In genomic region chr5:112359520-112359919, GRCm38 (mm10) we compare ENCODE assay signal across 24 mouse cellular contexts. TPM values are rescaled to one million over a fixed set of nuclear protein-coding genes. Genes with fewer than 3 reads are reported as not detected.
DNase-seq lines count a peak whose midpoint lies in the region; ATAC-seq and TF ChIP-seq lines count a peak whose summit lies in the region.
"Had no signal": no experiment of that assay in that cellular context is flagged by ENCODE, and none has a peak within 500 bp of the region (broad histone marks: within the 10 kb centered on the region; RNA-seq: fewer than 3 reads in every experiment).

No protein-coding gene starts in this region.

- peak overlapping the region; percentile 59 for H3K4me2 ChIP-seq in liver, embryonic 14.5 days (ENCODE audit: low read depth)
- no peak overlapping the region for H3K4me2 ChIP-seq in stomach, postnatal 0 days (replicated peaks; ENCODE audit: low read depth)
- no peak overlapping the region for H3K4me2 ChIP-seq in midbrain, embryonic 13.5 days (replicated peaks)
- H3K4me2 ChIP-seq: limb, embryonic 12.5 days; lung, embryonic 15.5 days; neural tube, embryonic 13.5 days had no signal

- no peak overlapping the region for H3K9ac ChIP-seq in MEL (ENCODE audit: control insufficient read depth, low read depth, low read length, poor library complexity, severe bottlenecking)
- peak overlapping the region; percentile 40 for H3K9ac ChIP-seq in liver, embryonic 14.5 days (replicated peaks)
- no peak overlapping the region for H3K9ac ChIP-seq in stomach, postnatal 0 days (ENCODE audit: low read length)
- H3K9ac ChIP-seq in midbrain, embryonic 13.5 days (replicated peaks), result no peak overlapping the region
- H3K9ac ChIP-seq: forebrain, postnatal 0 days; limb, embryonic 12.5 days; lung, embryonic 15.5 days; neural tube, embryonic 13.5 days had no signal

- peaks cover 8% of the 10 kb centered on the region for H3K9me3 ChIP-seq in G1E (replicated peaks)
- H3K9me3 ChIP-seq in MEL (replicated peaks; ENCODE audit: insufficient read depth, low read length), result no peaks in the 10 kb centered on the region
- H3K9me3 ChIP-seq in erythroblast, embryonic 14.5 days (ENCODE audit: control insufficient read depth, low read length), result peaks cover 5% of the 10 kb centered on the region
- no peaks in the 10 kb centered on the region for H3K9me3 ChIP-seq in liver, embryonic 14.5 days (ENCODE audit: control insufficient read depth, low read length)
- no peaks in the 10 kb centered on the region for H3K9me3 ChIP-seq in stomach, postnatal 0 days (ENCODE audit: control insufficient read depth, low read length)
- no peaks in the 10 kb centered on the region for H3K9me3 ChIP-seq in midbrain, embryonic 13.5 days
- H3K9me3 ChIP-seq: limb, embryonic 12.5 days; lung, embryonic 15.5 days; neural tube, embryonic 13.5 days had no signal

- H3K4me1 ChIP-seq in G1E (ENCODE audit: insufficient read depth, low read depth, low read length) (peaks cover 68% of the 10 kb centered on the region), MEL (ENCODE audit: control insufficient read depth in 1 of 2, insufficient read depth in 2 of 2, low read length in 2 of 2) (0 out of 4 replicates have a peak, but pooled peaks cover 0 to 5% of the 10 kb centered on the region in 2 experiments)
- H3K4me1 ChIP-seq in erythroblast, embryonic 14.5 days (ENCODE audit: control insufficient read depth), result peaks cover 58% of the 10 kb centered on the region
- H3K4me1 ChIP-seq in liver, embryonic 14.5 days (replicated peaks; ENCODE audit: control insufficient read depth in 2 of 2, insufficient read depth in 2 of 2, low read length in 1 of 2), result peaks cover 15 to 30% of the 10 kb centered on the region in 2 experiments
- no peaks in the 10 kb centered on the region for H3K4me1 ChIP-seq in stomach, postnatal 0 days (replicated peaks; ENCODE audit: control insufficient read depth, insufficient read depth)
- H3K4me1 ChIP-seq in midbrain, embryonic 13.5 days (replicated peaks), result no peaks in the 10 kb centered on the region
- H3K4me1 ChIP-seq: lung, embryonic 15.5 days; neural tube, embryonic 13.5 days had no signal

- no peaks in the 10 kb centered on the region for H3K27me3 ChIP-seq in G1E (ENCODE audit: insufficient read depth, low read length)
- H3K27me3 ChIP-seq in MEL (ENCODE audit: control insufficient read depth in 1 of 2, insufficient read depth in 2 of 2, low read length in 2 of 2), result no peaks in the 10 kb centered on the region
- H3K27me3 ChIP-seq in erythroblast, embryonic 14.5 days (ENCODE audit: control insufficient read depth), result no peaks in the 10 kb centered on the region
- no peaks in the 10 kb centered on the region for H3K27me3 ChIP-seq in liver, embryonic 14.5 days (ENCODE audit: control insufficient read depth, insufficient read depth, low read length)
- H3K27me3 ChIP-seq in stomach, postnatal 0 days (ENCODE audit: control insufficient read depth, insufficient read depth, low read length), result no peaks in the 10 kb centered on the region
- H3K27me3 ChIP-seq in midbrain, embryonic 13.5 days, result no peaks in the 10 kb centered on the region
- H3K27me3 ChIP-seq: limb, embryonic 12.5 days; lung, embryonic 15.5 days; neural tube, embryonic 13.5 days had no signal

- no peaks in the 10 kb centered on the region for H3K79me2 ChIP-seq in MEL (ENCODE audit: control insufficient read depth, insufficient read depth, low read length, poor library complexity)

- TF ChIP-seq CTCF in G1E (IDR thresholded peaks at IDR 0.05; ENCODE audit: low read depth, low read length) (no peak), MEL (IDR thresholded peaks at IDR 0.05 in 2 of 3, conservative IDR thresholded peaks at IDR 0.05 in 1 of 3; ENCODE audit: control insufficient read depth in 1 of 3, insufficient read depth in 1 of 3, low read depth in 2 of 3, low read length in 3 of 3, poor library complexity in 1 of 3, severe bottlenecking in 1 of 3) (no peak)
- TF ChIP-seq CTCF in liver, embryonic 14.5 days (IDR thresholded peaks at IDR 0.05; ENCODE audit: low read depth), result no peak
- TF ChIP-seq CTCF in stomach, postnatal 0 days (IDR thresholded peaks at IDR 0.05; ENCODE audit: low read depth), result no peak

- DNase-seq in G1E (ENCODE audit: low spot score) (peak; percentile 83), MEL (ENCODE audit: low read depth, low spot score) (peak; percentile 64)
- DNase-seq in liver, embryonic 14.5 days (ENCODE audit: low read depth in 3 of 3, low spot score in 3 of 3), result peak; percentile 53 to 63 (median 57)
- DNase-seq in stomach, postnatal 0 days (ENCODE audit: low spot score), result no peak
- no peak for DNase-seq in frontal cortex, postnatal 36 days (ENCODE audit: low spot score in 2 of 2)
- DNase-seq: adrenal gland, postnatal 25 days; cerebellum, adult 2 months; forebrain, postnatal 0 days; heart, adult 11 months; kidney, adult 8-10 months; kidney, postnatal 14 days; lung, postnatal 4 days; midbrain, embryonic 14.5 days; thymus, adult 18-20 months; thymus, postnatal 4 days had no signal

- TF ChIP-seq EP300 in MEL (IDR thresholded peaks at IDR 0.05; ENCODE audit: low read depth in 1 of 2, low read length in 2 of 2), result peak; percentile 44 to 61
- peak; percentile 85 for TF ChIP-seq EP300 in liver, embryonic 14.5 days (IDR thresholded peaks at IDR 0.05; ENCODE audit: low read depth)
- no peak for TF ChIP-seq EP300 in stomach, postnatal 0 days (optimal IDR thresholded peaks at IDR 0.05)

- TF ChIP-seq RAD21 in MEL (IDR thresholded peaks at IDR 0.05; ENCODE audit: low read depth, low read length), result no peak

- 16% methylated on average over 4 of the region's 4 CpGs for WGBS in liver, embryonic 14.5 days (ENCODE audit: insufficient replicate concordance)
- 85% methylated on average over 4 of the region's 4 CpGs for WGBS in stomach, postnatal 0 days
- 95% methylated on average over 4 of the region's 4 CpGs for WGBS in midbrain, embryonic 13.5 days

- peak; percentile 88 for ATAC-seq in G1E (ENCODE audit: extremely low read depth, insufficient number of reproducible peaks, low FRiP score, poor library complexity, severe bottlenecking)
- peak; percentile 86 for ATAC-seq in liver, embryonic 14.5 days (ENCODE audit: insufficient read depth)
- no peak for ATAC-seq in stomach, postnatal 0 days (ENCODE audit: low FRiP score, low TSS enrichment)
- ATAC-seq in midbrain, embryonic 13.5 days, result no peak
- ATAC-seq: forebrain, postnatal 0 days had no signal

- H3K4me3 ChIP-seq in G1E (ENCODE audit: low read depth, low read length) (peak overlapping the region; percentile 57; the same call in 1 of the 2 replicates), MEL (ENCODE audit: control insufficient read depth in 1 of 2, insufficient read depth in 1 of 2, low read depth in 2 of 2, low read length in 2 of 2) (no peak overlapping the region)
- peak overlapping the region; percentile 31 for H3K4me3 ChIP-seq in erythroblast, embryonic 14.5 days (replicated peaks)
- H3K4me3 ChIP-seq in liver, embryonic 14.5 days (ENCODE audit: insufficient read depth in 1 of 2, low read depth in 2 of 2, low read length in 2 of 2), result peak overlapping the region in 1 of 2 experiments; percentile 20; a peak in 2 of 4 replicates
- no peak overlapping the region for H3K4me3 ChIP-seq in stomach, postnatal 0 days (ENCODE audit: low read depth, low read length)
- H3K4me3 ChIP-seq in midbrain, embryonic 13.5 days (replicated peaks), result no peak overlapping the region
- H3K4me3 ChIP-seq: layer of hippocampus, adult 2 months; limb, embryonic 12.5 days; lung, embryonic 15.5 days; neural tube, embryonic 13.5 days had no signal

- 0 out of 2 replicates have a peak overlapping the region, but pooled peaks have one; percentile 5 for H3K27ac ChIP-seq in MEL (ENCODE audit: control insufficient read depth, low read depth, low read length)
- H3K27ac ChIP-seq in liver, embryonic 14.5 days, result peak overlapping the region; percentile 57
- no peak overlapping the region for H3K27ac ChIP-seq in stomach, postnatal 0 days (replicated peaks)
- no peak overlapping the region for H3K27ac ChIP-seq in midbrain, embryonic 13.5 days
- H3K27ac ChIP-seq: layer of hippocampus, adult 2 months; lung, embryonic 15.5 days; neural tube, embryonic 13.5 days had no signal

- H3K36me3 ChIP-seq in G1E (replicated peaks) (peaks cover 78% of the 10 kb centered on the region), MEL (ENCODE audit: control insufficient read depth in 1 of 2, insufficient read depth in 2 of 2, low read length in 2 of 2) (peaks cover 2 to 3% of the 10 kb centered on the region in 2 experiments; a peak in 3 of 4 replicates)
- H3K36me3 ChIP-seq in erythroblast, embryonic 14.5 days (ENCODE audit: control insufficient read depth), result peaks cover 71% of the 10 kb centered on the region
- H3K36me3 ChIP-seq in liver, embryonic 14.5 days (replicated peaks; ENCODE audit: control insufficient read depth, insufficient read depth, low read depth), result no peaks in the 10 kb centered on the region; the same call in 1 of the 2 replicates
- H3K36me3 ChIP-seq in stomach, postnatal 0 days (ENCODE audit: control insufficient read depth, insufficient read depth, low read length), result 0 out of 2 replicates have a peak, but pooled peaks cover 5% of the 10 kb centered on the region
- peaks cover 72% of the 10 kb centered on the region for H3K36me3 ChIP-seq in midbrain, embryonic 13.5 days

- TF ChIP-seq POLR2A in MEL (IDR thresholded peaks at IDR 0.05; ENCODE audit: control insufficient read depth in 1 of 2, insufficient read depth in 1 of 2, low read depth in 1 of 2, low read length in 2 of 2, poor library complexity in 1 of 2), result no peak

RNA-seq across cellular contexts. Expression of gene Gm6583, which starts 3.7 kb away (rescaled TPM):
- not detected in 2 replicates for total RNA-seq in G1E (2014; fragmentation: Nextera tagmentation)
- not detected in 2 replicates for total RNA-seq in G1E (2017)
- not detected in 2 replicates for polyA plus RNA-seq in G1E (2012)
- 0.04 TPM in 1 of 2 replicates, not detected in the other for total RNA-seq in MEL (2012; rRNA removed)
- polyA plus RNA-seq in MEL (2012; ENCODE audit: insufficient read depth in 1 of 2, insufficient read length in 2 of 2, low read depth in 1 of 2, low replicate concordance in 2 of 2, missing spikeins in 1 of 2), result under 1 TPM in 1 of 2 experiments, not detected in 1; 0.11 TPM
- 0.01 TPM in 1 of 2 replicates, not detected in the other for polyA plus RNA-seq in erythroblast, embryonic 14.5 days (2012)
- 0.03 and 0.09 TPM in 2 replicates for polyA plus RNA-seq in liver, embryonic 14.5 days (2012; rRNA removed)
- polyA plus RNA-seq in liver, embryonic 14.5 days (2014; fragmentation: Nextera tagmentation; extraction: Ambion mirVana), result 0.08 TPM in 1 of 2 replicates, not detected in the other
- 0.08 and 0.13 TPM in 2 replicates for polyA plus RNA-seq in stomach, postnatal 0 days (2015; fragmentation: Nextera tagmentation; extraction: Ambion mirVana)
- polyA plus RNA-seq in midbrain, embryonic 13.5 days (2015; fragmentation: Nextera tagmentation; extraction: Ambion mirVana), result 0.14 and 0.17 TPM in 2 replicates
- total RNA-seq: forebrain, postnatal 0 days; gastrocnemius, adult 8-10 months; layer of hippocampus, adult 2 months had no signal
- polyA plus RNA-seq: cerebellum, adult 2 months; forebrain, postnatal 0 days; heart, postnatal 0 days; small intestine, adult 2 months had no signal

RNA-seq across cellular contexts. Expression of gene Hps4, which starts 16.6 kb away (rescaled TPM):
- 31.7 and 33.8 TPM in 2 replicates for total RNA-seq in G1E (2014; fragmentation: Nextera tagmentation)
- total RNA-seq in G1E (2017), result 16.7 and 21.5 TPM in 2 replicates
- polyA plus RNA-seq in G1E (2012), result 40.7 and 47.7 TPM in 2 replicates
- 28.9 and 37.1 TPM in 2 replicates for total RNA-seq in MEL (2012; rRNA removed)
- 10 to 100 TPM in 1 of 2 experiments, not detected in 1; 41.7 TPM for polyA plus RNA-seq in MEL (2012; ENCODE audit: insufficient read depth in 1 of 2, insufficient read length in 2 of 2, low read depth in 1 of 2, low replicate concordance in 2 of 2, missing spikeins in 1 of 2)
- polyA plus RNA-seq in erythroblast, embryonic 14.5 days (2012), result 1.3 and 1.4 TPM in 2 replicates
- polyA plus RNA-seq in liver, embryonic 14.5 days (2012; rRNA removed), result 10.1 and 10.6 TPM in 2 replicates
- polyA plus RNA-seq in liver, embryonic 14.5 days (2014; fragmentation: Nextera tagmentation; extraction: Ambion mirVana), result 7.5 and 9.0 TPM in 2 replicates
- polyA plus RNA-seq in stomach, postnatal 0 days (2015; fragmentation: Nextera tagmentation; extraction: Ambion mirVana), result 15.2 and 15.3 TPM in 2 replicates
- polyA plus RNA-seq in midbrain, embryonic 13.5 days (2015; fragmentation: Nextera tagmentation; extraction: Ambion mirVana), result 42.6 and 43.5 TPM in 2 replicates

RNA-seq across cellular contexts. Expression of gene Srrd, which starts 16.7 kb away (rescaled TPM):
- total RNA-seq in G1E (2014; fragmentation: Nextera tagmentation) (28.0 and 49.0 TPM in 2 replicates), G1E (2017) (18.5 and 28.7 TPM in 2 replicates), MEL (2012; rRNA removed) (29.4 and 36.5 TPM in 2 replicates)
- polyA plus RNA-seq in G1E (2012) (21.3 and 27.5 TPM in 2 replicates), MEL (2012; ENCODE audit: insufficient read depth in 1 of 2, insufficient read length in 2 of 2, low read depth in 1 of 2, low replicate concordance in 2 of 2, missing spikeins in 1 of 2) (10 to 100 TPM in 1 of 2 experiments, not detected in 1; 49.3 TPM)
- polyA plus RNA-seq in erythroblast, embryonic 14.5 days (2012), result 1.0 and 1.9 TPM in 2 replicates
- 15.7 and 16.0 TPM in 2 replicates for polyA plus RNA-seq in liver, embryonic 14.5 days (2012; rRNA removed)
- 13.3 and 15.3 TPM in 2 replicates for polyA plus RNA-seq in liver, embryonic 14.5 days (2014; fragmentation: Nextera tagmentation; extraction: Ambion mirVana)
- 19.3 and 20.9 TPM in 2 replicates for polyA plus RNA-seq in stomach, postnatal 0 days (2015; fragmentation: Nextera tagmentation; extraction: Ambion mirVana)
- polyA plus RNA-seq in midbrain, embryonic 13.5 days (2015; fragmentation: Nextera tagmentation; extraction: Ambion mirVana), result 50.6 and 53.8 TPM in 2 replicates

RNA-seq across cellular contexts. Expression of gene Tfip11, which starts 33.4 kb away (rescaled TPM):
- total RNA-seq in G1E (2014; fragmentation: Nextera tagmentation), result 19.4 and 21.7 TPM in 2 replicates
- total RNA-seq in G1E (2017), result 14.9 and 19.4 TPM in 2 replicates
- 54.1 and 58.2 TPM in 2 replicates for polyA plus RNA-seq in G1E (2012)
- 30.3 and 34.6 TPM in 2 replicates for total RNA-seq in MEL (2012; rRNA removed)
- polyA plus RNA-seq in MEL (2012; ENCODE audit: insufficient read depth in 1 of 2, insufficient read length in 2 of 2, low read depth in 1 of 2, low replicate concordance in 2 of 2, missing spikeins in 1 of 2), result 10 to 100 TPM in 1 of 2 experiments, not detected in 1; 44.7 TPM
- 4.3 and 5.1 TPM in 2 replicates for polyA plus RNA-seq in erythroblast, embryonic 14.5 days (2012)
- polyA plus RNA-seq in liver, embryonic 14.5 days (2012; rRNA removed), result 10.7 and 11.6 TPM in 2 replicates
- 8.0 and 9.2 TPM in 2 replicates for polyA plus RNA-seq in liver, embryonic 14.5 days (2014; fragmentation: Nextera tagmentation; extraction: Ambion mirVana)
- 12.4 and 12.9 TPM in 2 replicates for polyA plus RNA-seq in stomach, postnatal 0 days (2015; fragmentation: Nextera tagmentation; extraction: Ambion mirVana)
- polyA plus RNA-seq in midbrain, embryonic 13.5 days (2015; fragmentation: Nextera tagmentation; extraction: Ambion mirVana), result 35.9 and 36.3 TPM in 2 replicates

RNA-seq across cellular contexts. Expression of gene Asphd2, which starts 35.1 kb away (rescaled TPM):
- total RNA-seq in G1E (2014; fragmentation: Nextera tagmentation) (not detected in 2 replicates), G1E (2017) (0.12 and 0.16 TPM in 2 replicates), MEL (2012; rRNA removed) (0.08 TPM in 1 of 2 replicates, not detected in the other)
- polyA plus RNA-seq in G1E (2012) (not detected in 2 replicates), MEL (2012; ENCODE audit: insufficient read depth in 1 of 2, insufficient read length in 2 of 2, low read depth in 1 of 2, low replicate concordance in 2 of 2, missing spikeins in 1 of 2) (not detected)
- polyA plus RNA-seq in erythroblast, embryonic 14.5 days (2012), result not detected in 2 replicates
- 0.10 and 0.26 TPM in 2 replicates for polyA plus RNA-seq in liver, embryonic 14.5 days (2012; rRNA removed)
- polyA plus RNA-seq in liver, embryonic 14.5 days (2014; fragmentation: Nextera tagmentation; extraction: Ambion mirVana), result 0.20 TPM in 1 of 2 replicates, not detected in the other
- polyA plus RNA-seq in stomach, postnatal 0 days (2015; fragmentation: Nextera tagmentation; extraction: Ambion mirVana), result 4.4 and 4.6 TPM in 2 replicates
- 37.8 and 47.6 TPM in 2 replicates for polyA plus RNA-seq in midbrain, embryonic 13.5 days (2015; fragmentation: Nextera tagmentation; extraction: Ambion mirVana)

Comparison
In these comparisons a context has a peak if more than half of its experiments do, and no peak if none do; other contexts are left out.
1. ATAC-seq: peak in G1E (single experiment) and liver, embryonic 14.5 days (single experiment); none in stomach, postnatal 0 days (single experiment) and midbrain, embryonic 13.5 days (single experiment).
2. DNase-seq: peak in G1E (single experiment), MEL (single experiment) and liver, embryonic 14.5 days (3 of 3); none in stomach, postnatal 0 days (single experiment) and frontal cortex, postnatal 36 days (0 of 2).
3. H3K4me3 ChIP-seq: peak in G1E (single experiment) and erythroblast, embryonic 14.5 days (single experiment); none in MEL (0 of 2), stomach, postnatal 0 days (single experiment) and midbrain, embryonic 13.5 days (single experiment).
4. H3K27ac ChIP-seq: peak in MEL (single experiment) and liver, embryonic 14.5 days (single experiment); none in stomach, postnatal 0 days (single experiment) and midbrain, embryonic 13.5 days (single experiment).